Mouse (Mus musculus) embryonic facial prominence, embryonic 15.5 days (tissue): ENCODE results near the gene Gm20388. TPM values are rescaled to one million over a fixed set of nuclear protein-coding genes. Genes with fewer than 3 reads are reported as not detected.

Experiments used
- ATAC-seq: fragments of 200-750 bp; cut with Nextera tagmentation; 2 replicates; pipeline ENCODE4 v1.8.0; 2017; ENCODE audit warnings: low read depth, moderate TSS enrichment; ENCODE audit not compliant: insufficient number of reproducible peaks, low FRiP score, low TSS enrichment
- H3K27ac ChIP-seq: fragments of 300-500 bp; sonication (generic); replicated peaks from 2 replicates; pipeline ENCODE4 v1.5.1; 2015; ENCODE audit warnings: mild to moderate bottlenecking, inconsistent platforms
- H3K27me3 ChIP-seq: fragments of 300-500 bp; sonication (generic); 2 replicates; pipeline ENCODE4 v1.6.1; 2015; ENCODE audit warnings: inconsistent platforms
- H3K36me3 ChIP-seq: fragments of 300-500 bp; sonication (generic); 2 replicates; pipeline ENCODE4 v1.6.1; 2015; ENCODE audit warnings: mild to moderate bottlenecking, inconsistent platforms
- H3K4me1 ChIP-seq: fragments of 300-500 bp; sonication (generic); 2 replicates; pipeline ENCODE4 v1.6.1; 2015; ENCODE audit warnings: inconsistent platforms
- H3K4me2 ChIP-seq: fragments of 300-500 bp; sonication (generic); replicated peaks from 2 replicates; pipeline ENCODE4 v1.6.1; 2015; ENCODE audit warnings: mild to moderate bottlenecking, inconsistent platforms
- H3K4me3 ChIP-seq: fragments of 300-500 bp; sonication (generic); replicated peaks from 2 replicates; pipeline ENCODE4 v1.5.1; 2015; ENCODE audit warnings: mild to moderate bottlenecking, inconsistent platforms
- H3K9ac ChIP-seq: fragments of 300-500 bp; sonication (generic); 2 replicates; pipeline ENCODE4 v1.6.1; 2015; ENCODE audit warnings: inconsistent platforms
- H3K9me3 ChIP-seq: fragments of 300-500 bp; sonication (generic); replicated peaks from 2 replicates; pipeline ENCODE4 v1.6.1; 2016; ENCODE audit warnings: inconsistent platforms
- WGBS: fragments of 180-500 bp; shearing (Covaris S2); methylation state at CpG from one replicate; pipeline ENCODE4 v1.1.7; 2015; 5-methylcytosine and 5-hydroxymethylcytosine counted together
- polyA plus RNA-seq: library from polyadenylated mRNA; unstranded; fragments of >200 nt; fragmentation: Nextera tagmentation; extraction: Ambion mirVana; gene quantifications from 2 replicates; pipeline ENCODE4 v1.2.1, GENCODE M21; 2015

Gm20388 gene
- polyA plus RNA-seq, 1 experiment from 2014 or later = 8.0 TPM

- no peaks in the 10 kb centered on the region for H3K9me3 ChIP-seq
- peaks cover 37% of the 10 kb centered on the region for H3K4me1 ChIP-seq
- no peak overlapping the region for H3K9ac ChIP-seq
- 78% methylated on average over 9 of the region's 9 CpGs for WGBS
- no peaks in the 10 kb centered on the region for H3K27me3 ChIP-seq
- no peak overlapping the region for H3K4me3 ChIP-seq
- peak overlapping the region; percentile 63; the same call in 1 of the 2 replicates for H3K27ac ChIP-seq
- H3K4me2 ChIP-seq = no peak overlapping the region
- no peak for ATAC-seq
- no peaks in the 10 kb centered on the region for H3K36me3 ChIP-seq
These were observed 1964.9 kb downstream of the Gm20388 start for GRCm38 (mm10) chr8:121875517-121875916.

GRCm38 (mm10) chr8:121877212-121877611, 1966.6 kb downstream of the Gm20388 start:
- no peaks in the 10 kb centered on the region for H3K9me3 ChIP-seq
- peaks cover 33% of the 10 kb centered on the region for H3K4me1 ChIP-seq
- ATAC-seq = no peak
- no peak overlapping the region for H3K4me3 ChIP-seq
- H3K27me3 ChIP-seq = no peaks in the 10 kb centered on the region
- 0 out of 2 replicates have a peak, but pooled peaks cover 6% of the 10 kb centered on the region for H3K36me3 ChIP-seq
- WGBS = 55% methylated on average over 5 of the region's 5 CpGs
- no peak overlapping the region for H3K9ac ChIP-seq
- no peak overlapping the region for H3K4me2 ChIP-seq
- H3K27ac ChIP-seq = no peak overlapping the region

- no peaks in the 10 kb centered on the region for H3K9me3 ChIP-seq
- H3K4me3 ChIP-seq = no peak overlapping the region
- no peak overlapping the region for H3K4me2 ChIP-seq
- H3K4me1 ChIP-seq = peaks cover 26% of the 10 kb centered on the region
- 85% methylated on average over 7 of the region's 7 CpGs for WGBS
- H3K36me3 ChIP-seq = peaks cover 6% of the 10 kb centered on the region; the same call in 1 of the 2 replicates
- H3K27ac ChIP-seq = no peak overlapping the region
- H3K27me3 ChIP-seq = no peaks in the 10 kb centered on the region
- no peak overlapping the region for H3K9ac ChIP-seq
- no peak for ATAC-seq
These were observed 1967.3 kb downstream of the Gm20388 start for GRCm38 (mm10) chr8:121877828-121878480.

- 85% methylated on average over 3 of the region's 3 CpGs for WGBS
- peaks cover 17% of the 10 kb centered on the region; the same call in 1 of the 2 replicates for H3K4me1 ChIP-seq
- H3K4me2 ChIP-seq = no peak overlapping the region
- H3K36me3 ChIP-seq = peaks cover 23% of the 10 kb centered on the region
- H3K27me3 ChIP-seq = no peaks in the 10 kb centered on the region
- no peak overlapping the region for H3K27ac ChIP-seq
- H3K9ac ChIP-seq = no peak overlapping the region
- H3K4me3 ChIP-seq = no peak overlapping the region
- no peaks in the 10 kb centered on the region for H3K9me3 ChIP-seq
- no peak for ATAC-seq
These were observed 1969.1 kb downstream of the Gm20388 start for GRCm38 (mm10) chr8:121879712-121880111.

- Histone ChIP-seq H3K4me2 (no peak overlapping the region), H3K27me3 (no peaks in the 10 kb centered on the region), H3K27ac (no peak overlapping the region), H3K4me1 (peaks cover 7% of the 10 kb centered on the region; the same call in 1 of the 2 replicates), H3K36me3 (peaks cover 33% of the 10 kb centered on the region), H3K4me3 (no peak overlapping the region), H3K9me3 (no peaks in the 10 kb centered on the region), H3K9ac (no peak overlapping the region)
- WGBS = 13% methylated on average over 1 of the region's 1 CpGs
- ATAC-seq = no peak
These were observed 1970.2 kb downstream of the Gm20388 start for GRCm38 (mm10) chr8:121880818-121881217.

GRCm38 (mm10) chr8:121881921-121882320, 1971.3 kb downstream of the Gm20388 start:
- peaks cover 44% of the 10 kb centered on the region for H3K36me3 ChIP-seq
- WGBS = 85% methylated on average over 5 of the region's 5 CpGs

GRCm38 (mm10) chr8:121884181-121884580, 1973.5 kb downstream of the Gm20388 start:
- peaks cover 6% of the 10 kb centered on the region; the same call in 1 of the 2 replicates for H3K4me1 ChIP-seq
- H3K4me3 ChIP-seq = no peak overlapping the region
- H3K9me3 ChIP-seq = no peaks in the 10 kb centered on the region
- no peak overlapping the region for H3K27ac ChIP-seq
- no peak for ATAC-seq
- peaks cover 58% of the 10 kb centered on the region for H3K36me3 ChIP-seq
- no peaks in the 10 kb centered on the region for H3K27me3 ChIP-seq
- H3K9ac ChIP-seq = no peak overlapping the region
- 76% methylated on average over 3 of the region's 3 CpGs for WGBS
- H3K4me2 ChIP-seq = no peak overlapping the region

More at GRCm38 (mm10) chr8:121881921-121882320, 1971.3 kb downstream of the Gm20388 start:
- H3K27me3 ChIP-seq = no peaks in the 10 kb centered on the region
- ATAC-seq = no peak
- no peak overlapping the region for H3K4me2 ChIP-seq
- H3K4me3 ChIP-seq = no peak overlapping the region
- H3K27ac ChIP-seq = no peak overlapping the region
- peaks cover 6% of the 10 kb centered on the region; the same call in 1 of the 2 replicates for H3K4me1 ChIP-seq
- no peak overlapping the region for H3K9ac ChIP-seq
- no peaks in the 10 kb centered on the region for H3K9me3 ChIP-seq

GRCm38 (mm10) chr8:121885001-121885400, 1974.4 kb downstream of the Gm20388 start:
- Histone ChIP-seq H3K4me1 (peaks cover 6% of the 10 kb centered on the region; the same call in 1 of the 2 replicates), H3K9ac (no peak overlapping the region), H3K27ac (no peak overlapping the region), H3K9me3 (no peaks in the 10 kb centered on the region), H3K4me3 (no peak overlapping the region), H3K27me3 (no peaks in the 10 kb centered on the region), H3K36me3 (peaks cover 58% of the 10 kb centered on the region), H3K4me2 (no peak overlapping the region)
- ATAC-seq = no peak
- 93% methylated on average over 9 of the region's 9 CpGs for WGBS

- Histone ChIP-seq H3K4me1 (peaks cover 5% of the 10 kb centered on the region; the same call in 1 of the 2 replicates), H3K36me3 (peaks cover 58% of the 10 kb centered on the region), H3K9ac (no peak overlapping the region), H3K4me2 (no peak overlapping the region), H3K27ac (no peak overlapping the region), H3K27me3 (no peaks in the 10 kb centered on the region), H3K4me3 (no peak overlapping the region), H3K9me3 (no peaks in the 10 kb centered on the region)
- ATAC-seq = no peak
- 88% methylated on average over 6 of the region's 6 CpGs for WGBS
These were observed 1974.8 kb downstream of the Gm20388 start for GRCm38 (mm10) chr8:121885433-121885832.

GRCm38 (mm10) chr8:121887547-121887946, 1976.9 kb downstream of the Gm20388 start:
- ATAC-seq = no peak
- 84% methylated on average over 1 of the region's 1 CpGs for WGBS
- no peaks in the 10 kb centered on the region for H3K9me3 ChIP-seq
- H3K27me3 ChIP-seq = no peaks in the 10 kb centered on the region
- H3K27ac ChIP-seq = no peak overlapping the region
- H3K4me3 ChIP-seq = no peak overlapping the region
- H3K4me2 ChIP-seq = no peak overlapping the region
- peaks cover 53% of the 10 kb centered on the region for H3K36me3 ChIP-seq
- H3K9ac ChIP-seq = no peak overlapping the region
- no peaks in the 10 kb centered on the region for H3K4me1 ChIP-seq

- Histone ChIP-seq H3K9me3 (no peaks in the 10 kb centered on the region), H3K4me1 (no peaks in the 10 kb centered on the region), H3K36me3 (peaks cover 38% of the 10 kb centered on the region), H3K4me2 (no peak overlapping the region), H3K27me3 (no peaks in the 10 kb centered on the region), H3K4me3 (no peak overlapping the region), H3K9ac (no peak overlapping the region), H3K27ac (no peak overlapping the region)
- no peak for ATAC-seq
- 90% methylated on average over 1 of the region's 1 CpGs for whole genome bisulfite sequencing
These were observed 1978.7 kb downstream of the Gm20388 start for GRCm38 (mm10) chr8:121889317-121889716.
